Mouse (Mus musculus) hindbrain, embryonic 11.5 days (tissue): ENCODE data around the gene Tex10. TPM values are rescaled to one million over a fixed set of nuclear protein-coding genes. Genes with fewer than 3 reads are reported as not detected.

Source experiments
- polyA plus RNA-seq: library from polyadenylated mRNA; unstranded; fragments of >200 nt; fragmentation: Nextera tagmentation; extraction: Ambion mirVana; gene quantifications from 2 replicates; pipeline ENCODE4 v1.2.1, GENCODE M21; 2014

Gene Tex10
- polyA plus RNA-seq, 1 experiment from 2014 or later = 75.4 TPM

Other genes starting within 250 kb of the Tex10 start
- 78.8 and 78.9 TPM in 2 replicates for gene Erp44, start 193.9 kb downstream of the Tex10 start, polyA plus RNA-seq
- 6.7 and 9.4 TPM in 2 replicates for gene Invs, start 193.7 kb downstream of the Tex10 start, polyA plus RNA-seq
- gene Msantd3, start 66.5 kb upstream of the Tex10 start, polyA plus RNA-seq = 61.9 and 75.6 TPM in 2 replicates
- gene Tmeff1, start 111.7 kb upstream of the Tex10 start, polyA plus RNA-seq = 242 and 302 TPM in 2 replicates
- 2.1 and 3.8 TPM in 2 replicates for gene Cavin4, start 190.1 kb upstream of the Tex10 start, polyA plus RNA-seq